Mouse (Mus musculus) midbrain, embryonic 14.5 days (tissue): ENCODE results near the gene Cbr4. TPM values are rescaled to one million over a fixed set of nuclear protein-coding genes. Genes with fewer than 3 reads are reported as not detected.

Source experiments
- ATAC-seq: fragments of 200-750 bp; cut with Nextera tagmentation; 2 replicates; pipeline ENCODE4 v1.8.0; 2017; ENCODE audit warnings: moderate number of reproducible peaks, moderate library complexity; ENCODE audit not compliant: low FRiP score, low TSS enrichment
- DNase-seq: peaks from one replicate; pipeline ENCODE4 v3.0.0-alpha.2; 2015
- H3K27ac ChIP-seq: fragments of 300-500 bp; sonication (generic); replicated peaks from 2 replicates; pipeline ENCODE4 v1.5.1; 2014; ENCODE audit warnings: mild to moderate bottlenecking, low read depth, low read length, moderate library complexity
- H3K27me3 ChIP-seq: fragments of 300-500 bp; sonication (generic); 2 replicates; pipeline ENCODE4 v1.6.1; 2014; ENCODE audit warnings: low read length, control low read depth, mixed read lengths; ENCODE audit not compliant: control insufficient read depth, insufficient read depth
- H3K36me3 ChIP-seq: fragments of 300-500 bp; sonication (generic); 2 replicates; pipeline ENCODE4 v1.6.1; 2014; ENCODE audit warnings: low read length, control low read depth; ENCODE audit not compliant: control insufficient read depth, insufficient read depth
- H3K4me1 ChIP-seq: fragments of 300-500 bp; sonication (generic); 2 replicates; pipeline ENCODE4 v1.6.1; 2014; ENCODE audit warnings: mild to moderate bottlenecking, antibody characterized with exemption, low read length, control low read depth; ENCODE audit not compliant: control insufficient read depth, insufficient read depth
- H3K4me2 ChIP-seq: fragments of 300-500 bp; sonication (generic); 2 replicates; pipeline ENCODE4 v1.6.1; 2014; ENCODE audit warnings: mild to moderate bottlenecking, low read length, moderate library complexity
- H3K4me3 ChIP-seq: fragments of 300-500 bp; sonication (generic); replicated peaks from 2 replicates; pipeline ENCODE4 v1.5.1; 2014; ENCODE audit warnings: low read depth, low read length
- H3K9ac ChIP-seq: fragments of 300-500 bp; sonication (generic); replicated peaks from 2 replicates; pipeline ENCODE4 v1.6.1; 2014; ENCODE audit warnings: mild to moderate bottlenecking, low read length, moderate library complexity
- H3K9me3 ChIP-seq: fragments of 300-500 bp; sonication (generic); 2 replicates; pipeline ENCODE4 v1.6.1; 2016; ENCODE audit warnings: low read length, control low read depth, mixed read lengths; ENCODE audit not compliant: control insufficient read depth
- WGBS: fragments of 180-500 bp; shearing (Covaris S2); extraction: QIAGEN DNeasy Blood & Tissue Kit; methylation state at CpG from one replicate; pipeline ENCODE4 v1.1.7; 2014; 5-methylcytosine and 5-hydroxymethylcytosine counted together
- polyA plus RNA-seq: library from polyadenylated mRNA; unstranded; fragments of >200 nt; fragmentation: Nextera tagmentation; extraction: Ambion mirVana; gene quantifications from 2 replicates; pipeline ENCODE4 v1.2.1, GENCODE M21; 2014

Gene Cbr4
- polyA plus RNA-seq, 1 experiment from 2014 or later = 23.8 TPM

- no peaks in the 10 kb centered on the region for H3K36me3 ChIP-seq
- no peaks in the 10 kb centered on the region for H3K27me3 ChIP-seq
- no peak for DNase-seq
- ATAC-seq = no peak
- 92% methylated on average over 8 of the region's 8 CpGs for WGBS
- H3K4me2 ChIP-seq = no peak overlapping the region
- H3K4me3 ChIP-seq = no peak overlapping the region
- H3K9ac ChIP-seq = no peak overlapping the region
- H3K9me3 ChIP-seq = no peaks in the 10 kb centered on the region
- no peak overlapping the region for H3K27ac ChIP-seq
- no peaks in the 10 kb centered on the region for H3K4me1 ChIP-seq
Observed at GRCm38 (mm10) chr8:61478793-61479192, 8.7 kb upstream of the Cbr4 start.

GRCm38 (mm10) chr8:61479506-61480214, 7.9 kb upstream of the Cbr4 start:
- Histone ChIP-seq H3K4me1 (no peaks in the 10 kb centered on the region), H3K9ac (no peak overlapping the region), H3K27ac (no peak overlapping the region), H3K4me3 (no peak overlapping the region), H3K36me3 (no peaks in the 10 kb centered on the region), H3K4me2 (no peak overlapping the region), H3K9me3 (no peaks in the 10 kb centered on the region), H3K27me3 (no peaks in the 10 kb centered on the region)
- 52% methylated on average over 11 of the region's 11 CpGs for WGBS
- ATAC-seq = peak; percentile 34; the same call in 1 of the 2 replicates
- peak; percentile 61 for DNase-seq

GRCm38 (mm10) chr8:61480260-61480967, 7.1 kb upstream of the Cbr4 start:
- DNase-seq (no peak), ATAC-seq (no peak)
- H3K9me3 ChIP-seq = no peaks in the 10 kb centered on the region
- H3K36me3 ChIP-seq = no peaks in the 10 kb centered on the region
- no peaks in the 10 kb centered on the region for H3K4me1 ChIP-seq
- no peaks in the 10 kb centered on the region for H3K27me3 ChIP-seq
- H3K4me3 ChIP-seq = no peak overlapping the region
- no peak overlapping the region for H3K27ac ChIP-seq
- WGBS = 79% methylated on average over 14 of the region's 14 CpGs
- H3K4me2 ChIP-seq = no peak overlapping the region
- no peak overlapping the region for H3K9ac ChIP-seq

DNA sequence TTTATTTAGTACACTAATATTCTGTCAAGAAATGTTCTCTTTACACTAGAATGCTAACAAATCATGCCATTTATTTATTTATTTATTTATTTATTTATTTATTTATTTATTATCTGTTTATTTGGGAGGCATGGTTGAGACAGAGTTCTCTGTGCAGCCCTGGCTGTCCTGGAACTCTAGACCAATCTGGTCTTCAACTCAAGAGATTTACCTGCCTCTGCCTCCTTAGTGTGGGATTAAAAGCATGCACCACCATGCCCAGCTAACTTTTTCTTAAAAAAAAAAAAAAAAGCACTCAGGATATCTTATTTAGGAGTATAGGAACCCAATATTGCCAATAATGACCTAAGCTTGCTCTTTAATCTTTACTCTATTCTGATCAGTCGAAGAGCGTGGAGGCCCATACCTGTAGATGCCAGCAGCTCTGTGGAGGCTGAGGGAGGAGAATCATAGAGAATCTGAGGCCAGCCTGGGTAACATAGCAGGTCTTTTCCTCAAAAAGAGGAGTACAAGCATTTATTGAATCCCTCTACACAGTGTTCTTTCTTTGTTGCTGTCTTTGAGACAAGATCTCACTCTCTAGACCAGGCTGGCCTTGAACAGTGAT, 508 bp upstream of the Cbr4 start:
- ATAC-seq (peak; percentile 18; the same call in 1 of the 2 replicates), DNase-seq (no peak)
- Histone ChIP-seq H3K9ac (no peak overlapping the region), H3K27ac (peak overlapping the region; percentile 97; the same call in 1 of the 2 replicates), H3K4me1 (peaks cover 7% of the 10 kb centered on the region), H3K36me3 (no peaks in the 10 kb centered on the region), H3K4me2 (peak overlapping the region; percentile 83), H3K27me3 (no peaks in the 10 kb centered on the region), H3K4me3 (no peak overlapping the region), H3K9me3 (no peaks in the 10 kb centered on the region)
- 97% methylated on average over 2 of the region's 2 CpGs for WGBS

DNA sequence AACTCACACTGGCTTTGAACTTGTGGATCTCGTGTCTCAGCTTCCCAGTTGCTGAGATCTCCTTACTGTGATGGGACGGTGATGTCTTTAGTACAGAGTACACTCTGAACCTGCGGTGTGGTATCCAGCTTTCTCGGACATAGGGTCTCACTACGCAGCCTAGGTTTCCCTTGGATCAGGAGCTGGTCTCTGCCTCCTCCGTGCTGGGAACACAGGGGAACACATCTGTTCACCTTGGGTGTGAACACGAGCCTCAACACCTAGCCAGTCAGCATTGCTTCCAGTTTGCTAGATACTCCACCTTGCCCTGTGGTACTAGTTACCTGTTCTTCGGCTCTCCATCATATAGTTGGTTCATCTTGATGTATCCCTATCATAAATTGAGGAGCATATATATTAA, 1.1 kb downstream of the Cbr4 start:
- no peak for ATAC-seq
- no peak for DNase-seq
- Histone ChIP-seq H3K27me3 (no peaks in the 10 kb centered on the region), H3K4me3 (peak overlapping the region; percentile 71; the same call in 1 of the 2 replicates), H3K4me1 (peaks cover 7% of the 10 kb centered on the region), H3K27ac (no peak overlapping the region), H3K9ac (peak overlapping the region; percentile 74; the same call in 1 of the 2 replicates), H3K9me3 (no peaks in the 10 kb centered on the region), H3K36me3 (no peaks in the 10 kb centered on the region), H3K4me2 (peak overlapping the region; percentile 83)
- WGBS = 92% methylated on average over 8 of the region's 8 CpGs

DNA sequence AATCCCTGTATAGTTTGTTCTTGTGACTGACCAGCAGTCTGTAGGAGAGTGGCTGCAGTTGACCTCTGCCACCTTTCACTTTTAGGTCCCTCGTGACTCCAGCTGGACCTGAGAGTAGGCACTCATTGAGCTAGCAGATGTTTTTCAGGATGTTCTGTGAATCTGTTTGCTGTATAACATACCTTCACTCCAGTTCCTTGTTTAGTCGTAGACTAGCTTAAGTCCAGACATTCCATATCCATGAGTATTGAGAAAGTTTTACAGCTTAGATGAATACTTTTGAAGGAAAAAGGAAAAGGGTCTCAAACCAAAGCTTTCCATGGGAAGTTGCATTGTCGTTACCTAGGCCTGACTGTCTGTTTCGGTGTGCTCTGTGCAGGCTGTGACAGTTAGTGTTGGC, 9.6 kb downstream of the Cbr4 start:
- H3K9me3 ChIP-seq = no peaks in the 10 kb centered on the region
- no peak overlapping the region for H3K4me3 ChIP-seq
- no peaks in the 10 kb centered on the region for H3K4me1 ChIP-seq
- WGBS = 86% methylated on average over 4 of the region's 4 CpGs
- no peak for ATAC-seq
- peaks cover 6% of the 10 kb centered on the region for H3K36me3 ChIP-seq
- H3K9ac ChIP-seq = no peak overlapping the region
- DNase-seq = no peak
- H3K4me2 ChIP-seq = no peak overlapping the region
- H3K27ac ChIP-seq = no peak overlapping the region
- H3K27me3 ChIP-seq = no peaks in the 10 kb centered on the region

- H3K9me3 ChIP-seq = no peaks in the 10 kb centered on the region
- H3K4me1 ChIP-seq = no peaks in the 10 kb centered on the region
- DNase-seq (peak; percentile 77), ATAC-seq (0 out of 2 replicates have a peak, but pooled peaks have one; percentile 37)
- H3K27me3 ChIP-seq = no peaks in the 10 kb centered on the region
- peaks cover 13% of the 10 kb centered on the region for H3K36me3 ChIP-seq
- WGBS = 64% methylated on average over 4 of the region's 4 CpGs
- H3K27ac ChIP-seq = no peak overlapping the region
- H3K4me3 ChIP-seq = no peak overlapping the region
- H3K9ac ChIP-seq = no peak overlapping the region
- H3K4me2 ChIP-seq = no peak overlapping the region
Observed at GRCm38 (mm10) chr8:61499035-61499434, 11.5 kb downstream of the Cbr4 start.

- Histone ChIP-seq H3K9ac (no peak overlapping the region), H3K27ac (no peak overlapping the region), H3K4me3 (no peak overlapping the region), H3K27me3 (no peaks in the 10 kb centered on the region), H3K36me3 (peaks cover 7% of the 10 kb centered on the region; the same call in 1 of the 2 replicates), H3K9me3 (no peaks in the 10 kb centered on the region), H3K4me1 (no peaks in the 10 kb centered on the region), H3K4me2 (no peak overlapping the region)
- ATAC-seq = no peak
- no peak for DNase-seq
- 79% methylated on average over 3 of the region's 3 CpGs for WGBS
Observed at GRCm38 (mm10) chr8:61500914-61501313, 13.4 kb downstream of the Cbr4 start.
